Mouse (Mus musculus): ENCODE results near the gene Itgb4. TPM values are rescaled to one million over a fixed set of nuclear protein-coding genes. Genes with fewer than 3 reads are reported as not detected.

Gene Itgb4
- polyA plus RNA-seq, 1 experiment from 2014 or later = 2.7 TPM

DNA sequence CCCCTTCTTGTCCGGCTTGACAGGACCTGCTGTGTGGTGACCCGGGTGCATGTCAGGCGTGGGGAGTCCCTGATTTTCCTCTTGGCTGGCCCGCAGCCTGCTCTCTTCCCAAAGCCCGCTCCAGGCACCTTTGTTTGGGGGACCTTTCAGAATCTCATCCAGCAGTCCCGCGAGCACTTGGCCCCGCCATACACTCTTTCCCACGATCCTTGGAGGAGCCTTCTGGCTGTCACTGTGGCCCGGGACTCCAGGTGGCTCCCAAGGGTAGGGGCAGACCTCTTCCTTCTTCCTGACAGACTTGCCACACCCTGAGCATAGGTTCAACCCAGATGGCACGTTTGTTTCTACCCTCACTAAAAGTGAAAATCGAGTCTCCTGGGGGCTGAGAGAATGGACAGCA, 1.0 kb downstream of the Itgb4 start:
- peak overlapping the region; percentile 63 for H3K4me2 ChIP-seq
- no peak overlapping the region for H3K27ac ChIP-seq (replicated peaks)
- H3K27me3 ChIP-seq = peaks cover 52% of the 10 kb centered on the region
- 38% methylated on average over 12 of the region's 12 CpGs for WGBS
- H3K4me3 ChIP-seq = peak overlapping the region; percentile 42
- ATAC-seq (ENCODE audit: low read depth) = no peak
- H3K36me3 ChIP-seq = no peaks in the 10 kb centered on the region
- peaks cover 21% of the 10 kb centered on the region for H3K4me1 ChIP-seq (replicated peaks)
- H3K9me3 ChIP-seq = no peaks in the 10 kb centered on the region
- H3K9ac ChIP-seq = no peak overlapping the region

DNA sequence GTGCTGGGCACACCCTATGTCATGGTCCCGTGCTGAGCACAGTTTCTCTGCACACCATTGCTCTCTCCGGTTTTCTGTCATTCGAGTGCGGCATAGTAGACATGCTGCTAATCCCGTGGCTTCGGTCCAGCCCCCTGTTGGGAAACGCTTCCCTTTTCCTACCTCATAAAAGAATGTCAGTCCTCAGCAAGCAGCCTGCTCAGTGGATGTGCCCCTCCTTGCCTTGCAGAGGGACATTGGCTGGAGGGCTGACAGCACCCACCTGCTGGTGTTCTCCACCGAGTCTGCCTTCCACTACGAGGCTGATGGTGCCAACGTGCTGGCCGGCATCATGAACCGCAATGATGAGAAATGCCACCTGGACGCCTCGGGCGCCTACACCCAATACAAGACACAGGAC, 8.0 kb downstream of the Itgb4 start:
- Histone ChIP-seq H3K4me2 (no peak overlapping the region), H3K9ac (no peak overlapping the region), H3K9me3 (no peaks in the 10 kb centered on the region), H3K27me3 (peaks cover 6% of the 10 kb centered on the region), H3K36me3 (no peaks in the 10 kb centered on the region), H3K4me1 (replicated peaks) (no peaks in the 10 kb centered on the region), H3K27ac (replicated peaks) (no peak overlapping the region), H3K4me3 (no peak overlapping the region)
- WGBS = 91% methylated on average over 15 of the region's 15 CpGs
- ATAC-seq (ENCODE audit: low read depth) = no peak

DNA sequence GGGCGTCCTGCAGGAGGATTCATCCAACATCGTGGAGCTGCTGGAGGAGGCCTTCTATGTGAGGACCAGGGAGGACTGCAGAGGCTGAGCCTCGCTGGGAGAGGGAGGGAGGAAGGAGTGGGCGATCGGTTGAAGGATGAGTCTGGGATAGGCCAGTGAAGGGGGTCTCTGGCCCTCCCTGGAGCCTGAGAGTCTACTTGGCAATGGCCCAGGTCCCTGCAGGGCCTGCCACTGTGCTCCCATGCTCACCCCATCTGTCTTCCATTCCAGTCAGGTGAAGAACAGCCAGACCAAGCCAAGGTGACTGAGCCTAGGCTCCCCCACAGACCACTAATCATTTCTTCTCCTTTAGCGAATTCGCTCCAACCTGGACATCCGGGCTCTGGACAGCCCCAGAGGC, 8.8 kb downstream of the Itgb4 start:
- Histone ChIP-seq H3K27ac (replicated peaks) (no peak overlapping the region), H3K9ac (no peak overlapping the region), H3K4me1 (replicated peaks) (no peaks in the 10 kb centered on the region), H3K27me3 (peaks cover 3% of the 10 kb centered on the region; the same call in 1 of the 2 replicates), H3K9me3 (no peaks in the 10 kb centered on the region), H3K36me3 (no peaks in the 10 kb centered on the region), H3K4me3 (no peak overlapping the region), H3K4me2 (no peak overlapping the region)
- no peak for ATAC-seq (ENCODE audit: low read depth)
- WGBS = 87% methylated on average over 8 of the region's 8 CpGs

DNA sequence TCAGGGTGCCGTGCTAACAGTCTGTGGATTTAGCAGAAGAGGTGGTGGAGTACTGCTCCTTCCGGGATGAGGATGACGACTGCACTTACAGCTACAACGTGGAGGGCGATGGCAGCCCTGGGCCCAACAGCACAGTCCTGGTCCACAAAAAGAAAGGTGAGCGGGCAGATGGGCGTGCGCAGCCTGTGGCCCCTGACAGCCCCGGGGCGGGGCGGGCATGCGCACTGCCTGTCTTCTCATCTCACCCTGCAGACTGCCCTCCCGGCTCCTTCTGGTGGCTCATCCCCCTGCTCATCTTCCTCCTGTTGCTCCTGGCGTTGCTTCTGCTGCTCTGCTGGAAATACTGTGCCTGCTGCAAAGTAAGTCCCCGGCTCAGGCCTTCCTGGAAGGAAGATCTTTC, 15.2 kb downstream of the Itgb4 start:
- 24% methylated on average over 15 of the region's 15 CpGs for WGBS
- Histone ChIP-seq H3K4me3 (0 out of 2 replicates have a peak overlapping the region, but pooled peaks have one; percentile 12), H3K4me1 (replicated peaks) (no peaks in the 10 kb centered on the region), H3K36me3 (no peaks in the 10 kb centered on the region), H3K9me3 (no peaks in the 10 kb centered on the region), H3K27me3 (peaks cover 7% of the 10 kb centered on the region; the same call in 1 of the 2 replicates), H3K4me2 (no peak overlapping the region), H3K9ac (no peak overlapping the region), H3K27ac (replicated peaks) (no peak overlapping the region)
- no peak for ATAC-seq (ENCODE audit: low read depth)

DNA sequence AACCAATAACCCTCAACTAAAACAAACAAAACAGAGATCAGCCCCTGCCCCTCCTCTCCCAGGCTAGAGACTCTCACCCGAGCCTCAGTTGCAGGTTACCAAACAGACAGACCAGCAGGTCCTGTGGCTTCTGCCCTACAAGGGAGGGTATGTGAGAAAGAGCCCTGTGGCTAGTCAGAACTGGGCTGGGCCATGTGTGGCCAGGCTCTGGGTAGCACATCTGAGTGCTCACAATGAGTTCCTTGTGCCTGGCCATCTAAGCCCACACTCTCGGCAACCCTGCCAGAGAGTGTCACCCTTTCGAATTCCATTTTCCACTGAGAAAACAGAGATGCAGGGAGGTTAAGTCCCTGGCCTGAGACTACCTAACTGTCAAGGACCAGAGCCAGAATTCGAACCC, 17.6 kb downstream of the Itgb4 start:
- Histone ChIP-seq H3K4me1 (replicated peaks) (no peaks in the 10 kb centered on the region), H3K27ac (replicated peaks) (no peak overlapping the region), H3K4me3 (no peak overlapping the region), H3K27me3 (peaks cover 7% of the 10 kb centered on the region; the same call in 1 of the 2 replicates), H3K4me2 (no peak overlapping the region), H3K36me3 (no peaks in the 10 kb centered on the region), H3K9me3 (no peaks in the 10 kb centered on the region), H3K9ac (no peak overlapping the region)
- WGBS = 61% methylated on average over 4 of the region's 4 CpGs
- no peak for ATAC-seq (ENCODE audit: low read depth)

DNA sequence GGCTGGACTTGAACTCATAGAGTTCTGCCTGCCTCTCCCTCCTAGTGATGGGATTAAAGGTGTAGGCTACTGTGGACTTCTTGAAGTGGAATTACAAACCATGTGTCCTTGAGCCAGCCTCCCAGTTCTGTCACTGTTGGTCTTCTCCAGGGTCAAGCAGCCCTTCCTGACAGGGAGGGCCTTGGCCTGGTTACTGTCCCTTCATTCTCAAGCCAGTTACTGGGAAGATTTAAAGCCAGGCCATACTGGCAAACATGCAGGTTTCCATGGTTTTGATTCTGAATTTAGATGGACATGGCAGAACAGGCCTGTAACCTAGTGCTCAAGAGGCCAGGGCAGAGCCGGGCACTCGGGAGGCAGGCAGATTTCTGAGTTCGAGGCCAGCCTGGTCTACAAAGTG, 20.7 kb downstream of the Itgb4 start:
- ATAC-seq (ENCODE audit: low read depth) = no peak
- H3K4me1 ChIP-seq (replicated peaks) = peaks cover 5% of the 10 kb centered on the region
- no peak overlapping the region for H3K27ac ChIP-seq (replicated peaks)
- H3K4me2 ChIP-seq = no peak overlapping the region
- no peaks in the 10 kb centered on the region for H3K9me3 ChIP-seq
- no peak overlapping the region for H3K9ac ChIP-seq
- peaks cover 9% of the 10 kb centered on the region for H3K27me3 ChIP-seq
- WGBS = 92% methylated on average over 3 of the region's 3 CpGs
- no peaks in the 10 kb centered on the region for H3K36me3 ChIP-seq
- H3K4me3 ChIP-seq = no peak overlapping the region

DNA sequence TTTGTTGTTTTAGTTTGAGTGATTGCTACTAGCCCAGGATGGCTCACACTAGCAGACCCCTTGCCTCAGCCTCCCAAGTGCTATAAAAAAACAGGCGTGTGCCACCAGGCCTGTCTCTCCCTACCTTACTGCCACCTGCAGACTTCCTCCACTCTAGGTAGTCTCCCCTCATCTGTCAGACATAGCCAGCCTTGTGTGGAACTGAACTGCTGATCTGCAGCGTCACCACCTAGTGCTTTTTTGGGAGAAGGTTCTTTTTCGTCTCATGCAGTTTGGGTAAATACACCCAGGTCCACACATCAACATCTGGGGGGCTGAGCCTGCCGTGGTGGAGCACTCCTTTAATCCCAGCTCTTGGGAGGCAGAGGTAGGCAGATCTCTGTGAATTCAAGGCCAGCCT, 22.5 kb downstream of the Itgb4 start:
- Histone ChIP-seq H3K9me3 (no peaks in the 10 kb centered on the region), H3K4me3 (no peak overlapping the region), H3K4me2 (no peak overlapping the region), H3K4me1 (replicated peaks) (peaks cover 5% of the 10 kb centered on the region), H3K27me3 (peaks cover 11% of the 10 kb centered on the region), H3K27ac (replicated peaks) (no peak overlapping the region), H3K36me3 (no peaks in the 10 kb centered on the region), H3K9ac (no peak overlapping the region)
- ATAC-seq (ENCODE audit: low read depth) = no peak
- WGBS = 77% methylated on average over 4 of the region's 4 CpGs

DNA sequence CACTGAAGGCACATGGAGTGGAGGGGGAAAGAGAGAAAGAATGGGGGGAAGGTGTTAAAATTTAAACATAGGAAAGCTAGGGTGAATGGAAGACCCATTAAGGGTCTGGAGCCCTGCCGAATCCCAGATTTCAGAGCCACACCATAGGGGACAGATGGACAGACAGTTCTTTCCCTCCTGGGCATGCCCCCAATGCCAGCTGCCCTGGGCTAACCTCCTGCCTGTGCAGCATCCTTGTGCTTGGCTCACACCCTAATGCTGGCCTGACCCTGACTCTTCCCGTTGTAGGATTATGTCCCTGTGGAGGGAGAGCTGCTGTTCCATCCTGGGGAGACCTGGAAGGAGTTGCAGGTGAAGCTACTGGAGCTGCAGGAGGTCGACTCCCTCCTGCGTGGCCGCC, 23.2 kb downstream of the Itgb4 start:
- H3K36me3 ChIP-seq = no peaks in the 10 kb centered on the region
- H3K9me3 ChIP-seq = no peaks in the 10 kb centered on the region
- WGBS = 76% methylated on average over 5 of the region's 5 CpGs
- no peak overlapping the region for H3K4me3 ChIP-seq
- H3K4me1 ChIP-seq (replicated peaks) = peaks cover 5% of the 10 kb centered on the region
- H3K27me3 ChIP-seq = peaks cover 11% of the 10 kb centered on the region
- no peak overlapping the region for H3K9ac ChIP-seq
- H3K27ac ChIP-seq (replicated peaks) = no peak overlapping the region
- H3K4me2 ChIP-seq = no peak overlapping the region
- no peak for ATAC-seq (ENCODE audit: low read depth)

DNA sequence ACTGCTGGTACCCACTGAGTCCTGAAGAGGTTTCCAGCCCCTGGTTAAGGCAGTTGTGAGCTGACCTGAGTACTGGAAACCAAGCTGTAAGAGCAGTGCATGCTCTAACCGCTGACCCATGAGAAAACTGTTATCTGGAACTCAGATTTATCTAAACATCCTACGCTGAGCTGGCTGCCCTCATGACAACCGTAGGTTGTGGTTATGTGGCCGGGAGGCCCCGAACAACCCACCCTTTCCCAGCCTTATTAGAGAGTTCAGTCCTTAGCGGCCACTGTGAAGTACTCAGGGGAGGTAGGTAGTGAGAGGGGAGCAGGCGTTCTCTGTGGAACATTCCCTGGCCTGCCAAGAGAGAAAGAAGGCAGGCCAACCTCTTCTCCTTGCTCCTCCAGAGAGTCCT, 24.5 kb downstream of the Itgb4 start:
- no peaks in the 10 kb centered on the region for H3K9me3 ChIP-seq
- no peak overlapping the region for H3K4me3 ChIP-seq
- no peak overlapping the region for H3K27ac ChIP-seq (replicated peaks)
- H3K4me2 ChIP-seq = no peak overlapping the region
- ATAC-seq (ENCODE audit: low read depth) = no peak
- H3K27me3 ChIP-seq = peaks cover 7% of the 10 kb centered on the region
- 84% methylated on average over 7 of the region's 7 CpGs for WGBS
- no peak overlapping the region for H3K9ac ChIP-seq
- peaks cover 5% of the 10 kb centered on the region for H3K4me1 ChIP-seq (replicated peaks)
- no peaks in the 10 kb centered on the region for H3K36me3 ChIP-seq

DNA sequence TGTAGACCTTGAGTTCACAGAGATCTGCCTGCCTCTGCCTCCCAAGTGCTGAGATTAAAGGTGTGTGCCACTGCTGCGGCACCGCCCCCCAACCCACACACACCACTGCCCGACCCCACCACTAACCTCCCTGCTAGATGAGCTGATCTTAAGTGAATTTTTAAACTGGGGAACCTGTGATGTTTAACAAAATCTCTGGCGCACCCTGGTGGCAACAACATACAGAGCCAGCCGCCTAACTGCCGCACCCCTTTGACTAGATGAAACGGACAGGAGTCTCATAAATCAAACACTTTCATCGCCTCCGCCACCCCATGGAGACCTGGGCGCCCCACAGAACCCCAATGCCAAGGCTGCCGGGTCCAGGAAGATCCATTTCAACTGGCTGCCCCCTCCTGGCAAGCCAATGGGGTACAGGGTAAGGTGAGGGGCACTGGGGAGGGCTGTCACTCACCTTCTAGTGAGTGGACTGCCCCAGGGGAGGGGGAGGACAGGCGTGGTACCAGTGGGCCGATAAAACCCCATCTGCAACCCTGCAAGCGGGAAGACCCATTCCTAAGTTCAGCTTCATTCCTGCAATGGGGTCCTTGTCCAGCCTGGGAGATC, 25.1 kb downstream of the Itgb4 start:
- Histone ChIP-seq H3K9ac (peak overlapping the region; percentile 34; the same call in 1 of the 2 replicates), H3K27me3 (peaks cover 7% of the 10 kb centered on the region), H3K36me3 (no peaks in the 10 kb centered on the region), H3K27ac (replicated peaks) (no peak overlapping the region), H3K4me3 (no peak overlapping the region), H3K4me2 (peak overlapping the region; percentile 26; the same call in 1 of the 2 replicates), H3K4me1 (replicated peaks) (peaks cover 8% of the 10 kb centered on the region), H3K9me3 (no peaks in the 10 kb centered on the region)
- 16% methylated on average over 14 of the region's 14 CpGs for whole genome bisulfite sequencing
- ATAC-seq (ENCODE audit: low read depth) = no peak

DNA sequence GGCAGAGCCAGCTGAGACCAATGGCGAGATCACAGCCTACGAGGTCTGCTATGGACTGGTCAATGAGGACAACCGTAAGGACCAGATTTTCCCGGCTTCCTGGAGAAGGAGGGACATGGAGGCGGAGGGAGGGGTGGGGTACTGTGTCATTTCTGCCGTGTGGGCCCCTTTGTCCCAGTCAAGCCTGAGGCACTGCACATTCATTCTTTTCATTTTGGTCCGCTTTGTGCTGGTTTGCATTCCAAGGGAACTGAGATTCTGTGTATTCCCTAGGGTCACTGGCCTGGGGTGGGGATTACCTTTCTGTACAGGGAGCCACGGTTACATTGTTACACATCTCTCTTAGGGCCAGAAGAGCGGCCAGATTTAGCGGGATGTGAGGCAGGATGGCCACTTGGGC, 26.1 kb downstream of the Itgb4 start:
- whole genome bisulfite sequencing = 34% methylated on average over 10 of the region's 10 CpGs
- no peaks in the 10 kb centered on the region for H3K9me3 ChIP-seq
- no peaks in the 10 kb centered on the region for H3K36me3 ChIP-seq
- H3K4me2 ChIP-seq = no peak overlapping the region
- H3K9ac ChIP-seq = no peak overlapping the region
- H3K4me3 ChIP-seq = no peak overlapping the region
- no peak overlapping the region for H3K27ac ChIP-seq (replicated peaks)
- H3K4me1 ChIP-seq (replicated peaks) = peaks cover 18% of the 10 kb centered on the region
- peaks cover 7% of the 10 kb centered on the region for H3K27me3 ChIP-seq
- no peak for ATAC-seq (ENCODE audit: low read depth)

DNA sequence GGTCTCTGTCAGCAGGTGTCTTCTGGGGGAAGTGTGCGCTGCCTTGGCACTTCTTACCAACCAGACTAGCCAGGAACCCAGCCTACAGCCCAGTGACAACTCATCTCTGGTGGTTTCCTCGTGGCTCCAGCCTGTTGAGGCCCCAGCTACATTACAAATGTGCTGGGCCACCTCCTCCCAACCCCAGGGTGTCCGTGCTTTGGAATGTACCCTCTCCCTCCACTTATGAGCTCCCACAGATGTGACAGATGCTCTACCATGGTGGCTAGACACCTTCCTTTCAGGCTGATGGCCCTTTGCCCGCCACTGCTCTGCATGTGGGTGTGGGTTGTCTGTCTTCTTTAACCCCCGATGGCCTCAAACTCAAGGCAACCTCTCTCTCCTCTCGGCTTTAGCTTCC, 27.2 kb downstream of the Itgb4 start:
- Histone ChIP-seq H3K36me3 (no peaks in the 10 kb centered on the region), H3K9ac (no peak overlapping the region), H3K4me1 (replicated peaks) (peaks cover 23% of the 10 kb centered on the region), H3K4me3 (no peak overlapping the region), H3K4me2 (no peak overlapping the region), H3K27ac (replicated peaks) (no peak overlapping the region), H3K27me3 (peaks cover 7% of the 10 kb centered on the region), H3K9me3 (no peaks in the 10 kb centered on the region)
- 72% methylated on average over 6 of the region's 6 CpGs for WGBS
- no peak for ATAC-seq (ENCODE audit: low read depth)

DNA sequence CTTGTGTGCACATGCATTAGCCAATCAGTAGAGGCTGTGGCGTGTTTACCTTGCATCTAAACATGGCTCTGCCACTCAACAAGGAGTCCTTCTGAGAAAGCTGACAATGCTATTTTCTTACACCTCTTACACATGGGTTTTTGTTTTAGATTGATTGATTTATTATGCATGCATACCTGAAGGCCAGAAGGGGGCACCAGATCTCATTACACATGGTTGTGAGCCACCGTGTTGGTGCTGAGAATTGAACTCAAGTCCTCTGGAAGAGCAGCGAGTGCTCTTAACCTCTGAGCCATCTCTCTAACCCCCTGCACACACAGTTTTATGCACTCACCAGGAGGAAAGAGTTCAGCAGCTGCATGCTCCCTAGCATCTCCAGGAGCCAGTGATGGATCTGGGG, 28.4 kb downstream of the Itgb4 start:
- H3K9ac ChIP-seq = no peak overlapping the region
- ATAC-seq (ENCODE audit: low read depth) = no peak
- H3K4me1 ChIP-seq (replicated peaks) = peaks cover 23% of the 10 kb centered on the region
- H3K27ac ChIP-seq (replicated peaks) = no peak overlapping the region
- H3K4me2 ChIP-seq = no peak overlapping the region
- WGBS = 88% methylated on average over 3 of the region's 3 CpGs
- no peaks in the 10 kb centered on the region for H3K9me3 ChIP-seq
- H3K36me3 ChIP-seq = 0 out of 2 replicates have a peak, but pooled peaks cover 8% of the 10 kb centered on the region
- H3K4me3 ChIP-seq = no peak overlapping the region
- peaks cover 7% of the 10 kb centered on the region for H3K27me3 ChIP-seq

All from neural tube, embryonic 13.5 days (tissue).